Mouse (Mus musculus) hindbrain, embryonic 13.5 days (tissue): ENCODE measurements at regions not wholly inside any gene's neighbourhood (a gene's known extent, or its start where the extent isn't known, plus 50 kb on each side); places are given as distances from the start of the nearest gene placed in this dataset.

ENCODE experiments used
- ATAC-seq: fragments of 200-750 bp; cut with Nextera tagmentation; 2 replicates; pipeline ENCODE4 v1.8.0; 2017; ENCODE audit warnings: moderate TSS enrichment; ENCODE audit not compliant: low FRiP score
- H3K27ac ChIP-seq: fragments of 300-500 bp; sonication (generic); 2 replicates; pipeline ENCODE4 v1.5.1; 2015; ENCODE audit warnings: inconsistent platforms, mild to moderate bottlenecking, moderate library complexity
- H3K27me3 ChIP-seq: fragments of 300-500 bp; sonication (generic); 2 replicates; pipeline ENCODE4 v1.6.1; 2015; ENCODE audit warnings: mild to moderate bottlenecking, inconsistent platforms
- H3K36me3 ChIP-seq: fragments of 300-500 bp; sonication (generic); 2 replicates; pipeline ENCODE4 v1.6.1; 2015; ENCODE audit warnings: mild to moderate bottlenecking, inconsistent platforms
- H3K4me1 ChIP-seq: fragments of 300-500 bp; sonication (generic); replicated peaks from 2 replicates; pipeline ENCODE4 v1.6.1; 2015; ENCODE audit warnings: inconsistent platforms
- H3K4me2 ChIP-seq: fragments of 300-500 bp; sonication (generic); 2 replicates; pipeline ENCODE4 v1.6.1; 2015; ENCODE audit warnings: inconsistent platforms, mild to moderate bottlenecking, moderate library complexity
- H3K4me3 ChIP-seq: fragments of 300-500 bp; sonication (generic); 2 replicates; pipeline ENCODE4 v1.5.1; 2015; ENCODE audit warnings: mild to moderate bottlenecking, inconsistent platforms
- H3K9ac ChIP-seq: fragments of 300-500 bp; sonication (generic); 2 replicates; pipeline ENCODE4 v1.6.1; 2015; ENCODE audit warnings: mild to moderate bottlenecking, inconsistent platforms
- H3K9me3 ChIP-seq: fragments of 300-500 bp; sonication (generic); 2 replicates; pipeline ENCODE4 v1.6.1; 2016; ENCODE audit warnings: inconsistent platforms
- WGBS: fragments of 180-500 bp; shearing (Covaris S2); methylation state at CpG from one replicate; pipeline ENCODE4 v1.1.7; 2015; 5-methylcytosine and 5-hydroxymethylcytosine counted together

DNA sequence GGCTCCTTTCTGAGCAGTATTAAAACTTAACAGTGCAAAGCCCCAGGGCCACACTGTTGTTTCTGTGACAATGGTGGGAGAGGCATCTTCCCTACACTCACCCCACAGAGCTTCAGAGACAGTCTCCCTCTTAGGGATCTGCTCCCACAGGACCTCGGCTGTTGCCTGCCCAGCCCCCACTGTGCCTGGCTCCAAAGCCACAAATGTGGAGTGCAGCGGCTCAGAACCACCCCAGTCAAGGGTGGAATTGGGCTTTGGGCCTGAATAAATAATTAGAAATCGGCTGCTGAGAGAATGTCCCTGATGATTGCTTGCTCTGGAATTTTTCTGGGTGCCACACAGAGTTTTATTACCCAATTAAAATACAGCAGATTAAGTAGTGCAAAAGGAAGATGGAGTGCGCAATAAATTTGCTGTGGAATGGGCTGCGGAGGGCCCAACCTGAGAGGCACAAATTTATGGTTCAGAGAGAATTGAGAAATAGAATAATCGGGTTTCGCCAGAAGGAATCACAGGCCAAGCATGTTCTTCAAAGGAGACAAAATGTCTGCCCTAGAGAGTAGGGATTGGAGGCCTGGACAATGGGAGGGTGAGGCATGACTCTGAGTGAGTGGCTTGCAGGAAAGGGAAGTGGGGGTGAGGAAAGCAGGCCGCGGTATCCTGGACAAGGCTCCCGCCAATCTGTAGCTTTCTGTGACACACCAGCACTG, 56.4 kb downstream of the Cd24a start:
- H3K4me1 ChIP-seq, result peaks cover 3% of the 10 kb centered on the region
- H3K4me2 ChIP-seq, result no peak overlapping the region
- peak; percentile 57; the same call in 1 of the 2 replicates for ATAC-seq
- H3K27me3 ChIP-seq, result no peaks in the 10 kb centered on the region
- H3K27ac ChIP-seq, result peak overlapping the region; percentile 25; the same call in 1 of the 2 replicates
- H3K9ac ChIP-seq, result no peak overlapping the region
- no peaks in the 10 kb centered on the region for H3K9me3 ChIP-seq
- no peaks in the 10 kb centered on the region for H3K36me3 ChIP-seq
- no peak overlapping the region for H3K4me3 ChIP-seq
- WGBS, result 75% methylated on average over 10 of the region's 10 CpGs

GRCm38 (mm10) chr10:43641169-43641945, 63.3 kb downstream of the Cd24a start:
- no peak overlapping the region for H3K27ac ChIP-seq
- H3K4me2 ChIP-seq, result no peak overlapping the region
- no peak overlapping the region for H3K4me3 ChIP-seq
- H3K36me3 ChIP-seq, result no peaks in the 10 kb centered on the region
- H3K27me3 ChIP-seq, result no peaks in the 10 kb centered on the region
- no peak for ATAC-seq
- WGBS, result 83% methylated on average over 14 of the region's 14 CpGs
- H3K4me1 ChIP-seq, result no peaks in the 10 kb centered on the region
- H3K9ac ChIP-seq, result no peak overlapping the region
- H3K9me3 ChIP-seq, result no peaks in the 10 kb centered on the region

GRCm38 (mm10) chr10:43646326-43646725, 68.2 kb downstream of the Cd24a start:
- no peak overlapping the region for H3K4me3 ChIP-seq
- no peaks in the 10 kb centered on the region for H3K9me3 ChIP-seq
- H3K36me3 ChIP-seq, result no peaks in the 10 kb centered on the region
- no peak overlapping the region for H3K9ac ChIP-seq
- no peak overlapping the region for H3K27ac ChIP-seq
- no peak overlapping the region for H3K4me2 ChIP-seq
- H3K27me3 ChIP-seq, result no peaks in the 10 kb centered on the region
- no peak for ATAC-seq
- no peaks in the 10 kb centered on the region for H3K4me1 ChIP-seq
- 55% methylated on average over 4 of the region's 4 CpGs for WGBS

GRCm38 (mm10) chr10:43646965-43647364, 68.9 kb downstream of the Cd24a start:
- Histone ChIP-seq H3K27ac (no peak overlapping the region), H3K9me3 (no peaks in the 10 kb centered on the region)
- WGBS, result 96% methylated on average over 6 of the region's 6 CpGs

GRCm38 (mm10) chr10:43648186-43648585, 70.1 kb downstream of the Cd24a start:
- no peaks in the 10 kb centered on the region for H3K9me3 ChIP-seq
- no peak overlapping the region for H3K4me3 ChIP-seq
- no peak overlapping the region for H3K9ac ChIP-seq
- ATAC-seq, result no peak
- 59% methylated on average over 5 of the region's 5 CpGs for WGBS
- no peaks in the 10 kb centered on the region for H3K4me1 ChIP-seq
- no peak overlapping the region for H3K4me2 ChIP-seq
- H3K27me3 ChIP-seq, result no peaks in the 10 kb centered on the region
- no peak overlapping the region for H3K27ac ChIP-seq
- no peaks in the 10 kb centered on the region for H3K36me3 ChIP-seq

More at GRCm38 (mm10) chr10:43646965-43647364, 68.9 kb downstream of the Cd24a start:
- Histone ChIP-seq H3K4me3 (no peak overlapping the region), H3K4me1 (no peaks in the 10 kb centered on the region), H3K27me3 (no peaks in the 10 kb centered on the region), H3K36me3 (no peaks in the 10 kb centered on the region), H3K9ac (no peak overlapping the region), H3K4me2 (no peak overlapping the region)
- no peak for ATAC-seq

GRCm38 (mm10) chr10:43648815-43649447, 70.8 kb downstream of the Cd24a start:
- H3K27ac ChIP-seq, result no peak overlapping the region
- H3K9me3 ChIP-seq, result no peaks in the 10 kb centered on the region
- no peaks in the 10 kb centered on the region for H3K27me3 ChIP-seq
- no peak overlapping the region for H3K9ac ChIP-seq
- no peaks in the 10 kb centered on the region for H3K4me1 ChIP-seq
- H3K4me2 ChIP-seq, result no peak overlapping the region
- ATAC-seq, result no peak
- 83% methylated on average over 6 of the region's 6 CpGs for WGBS
- H3K36me3 ChIP-seq, result no peaks in the 10 kb centered on the region
- H3K4me3 ChIP-seq, result no peak overlapping the region

DNA sequence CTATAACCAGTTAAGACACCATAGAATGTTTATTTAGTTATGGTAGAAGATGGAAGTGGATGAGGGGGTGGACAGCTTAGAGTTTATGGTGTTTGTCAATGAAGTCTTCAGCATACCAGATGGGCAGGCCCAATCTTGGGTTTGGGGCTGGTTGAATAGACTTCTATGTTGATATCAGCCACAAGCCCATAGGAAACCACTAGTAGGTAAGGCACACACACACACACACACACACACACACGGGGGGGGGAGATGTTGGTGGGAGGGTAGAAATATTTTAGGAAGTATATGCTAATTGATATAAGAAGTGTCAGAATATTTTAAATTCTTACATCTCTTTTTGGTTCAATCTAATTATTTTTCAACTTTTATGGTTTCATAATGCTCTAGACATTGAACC, 72.4 kb downstream of the Cd24a start:
- Histone ChIP-seq H3K36me3 (no peaks in the 10 kb centered on the region), H3K4me3 (no peak overlapping the region), H3K9me3 (no peaks in the 10 kb centered on the region), H3K9ac (no peak overlapping the region), H3K27me3 (no peaks in the 10 kb centered on the region), H3K4me2 (no peak overlapping the region), H3K27ac (no peak overlapping the region), H3K4me1 (no peaks in the 10 kb centered on the region)
- ATAC-seq, result no peak
- WGBS, result 71% methylated on average over 1 of the region's 1 CpGs

DNA sequence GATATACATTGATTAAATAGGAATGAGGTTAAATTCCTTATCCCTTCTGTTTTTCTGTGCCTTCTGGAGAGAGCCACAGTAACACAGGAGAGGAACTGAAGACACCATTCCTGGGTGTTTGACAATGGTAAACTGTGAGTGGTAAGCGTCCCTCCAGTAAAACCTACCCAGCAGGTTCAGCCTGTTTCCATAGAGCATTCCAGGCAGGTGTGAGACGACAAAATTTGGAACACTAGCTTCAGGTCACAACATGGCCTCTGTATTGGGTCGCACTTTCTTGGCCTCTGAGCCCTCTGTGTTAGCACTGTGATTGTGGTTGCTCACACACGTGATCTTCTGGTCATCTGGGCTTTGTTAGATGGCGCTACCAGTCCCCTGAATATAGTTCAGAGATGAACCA, 73.4 kb downstream of the Cd24a start:
- no peaks in the 10 kb centered on the region for H3K9me3 ChIP-seq
- H3K36me3 ChIP-seq, result no peaks in the 10 kb centered on the region
- no peak overlapping the region for H3K4me2 ChIP-seq
- no peaks in the 10 kb centered on the region for H3K4me1 ChIP-seq
- H3K9ac ChIP-seq, result no peak overlapping the region
- no peak overlapping the region for H3K4me3 ChIP-seq
- WGBS, result 85% methylated on average over 5 of the region's 5 CpGs
- no peaks in the 10 kb centered on the region for H3K27me3 ChIP-seq
- no peak overlapping the region for H3K27ac ChIP-seq
- ATAC-seq, result no peak

GRCm38 (mm10) chr10:43651915-43652314, 73.8 kb downstream of the Cd24a start:
- no peak overlapping the region for H3K4me2 ChIP-seq

GRCm38 (mm10) chr10:43655082-43655671, 77.1 kb downstream of the Cd24a start:
- ATAC-seq, result no peak
- Histone ChIP-seq H3K36me3 (no peaks in the 10 kb centered on the region), H3K9ac (no peak overlapping the region), H3K9me3 (no peaks in the 10 kb centered on the region), H3K4me2 (no peak overlapping the region), H3K27me3 (no peaks in the 10 kb centered on the region), H3K27ac (no peak overlapping the region), H3K4me3 (no peak overlapping the region), H3K4me1 (no peaks in the 10 kb centered on the region)
- WGBS, result 82% methylated on average over 8 of the region's 8 CpGs

More at GRCm38 (mm10) chr10:43651915-43652314, 73.8 kb downstream of the Cd24a start:
- H3K27ac ChIP-seq, result no peak overlapping the region
- no peaks in the 10 kb centered on the region for H3K27me3 ChIP-seq
- no peaks in the 10 kb centered on the region for H3K9me3 ChIP-seq
- ATAC-seq, result no peak
- no peak overlapping the region for H3K4me3 ChIP-seq
- H3K36me3 ChIP-seq, result no peaks in the 10 kb centered on the region
- WGBS, result 87% methylated on average over 13 of the region's 13 CpGs
- H3K9ac ChIP-seq, result no peak overlapping the region
- H3K4me1 ChIP-seq, result no peaks in the 10 kb centered on the region

GRCm38 (mm10) chr10:43655680-43656079, 77.6 kb downstream of the Cd24a start:
- Histone ChIP-seq H3K27me3 (no peaks in the 10 kb centered on the region), H3K4me1 (no peaks in the 10 kb centered on the region), H3K4me3 (no peak overlapping the region), H3K9ac (no peak overlapping the region), H3K27ac (no peak overlapping the region), H3K9me3 (no peaks in the 10 kb centered on the region), H3K4me2 (no peak overlapping the region), H3K36me3 (no peaks in the 10 kb centered on the region)
- no peak for ATAC-seq
- WGBS, result 69% methylated on average over 2 of the region's 2 CpGs

- Histone ChIP-seq H3K9me3 (no peaks in the 10 kb centered on the region), H3K27me3 (no peaks in the 10 kb centered on the region), H3K4me1 (no peaks in the 10 kb centered on the region), H3K9ac (no peak overlapping the region), H3K4me3 (no peak overlapping the region), H3K27ac (no peak overlapping the region), H3K4me2 (no peak overlapping the region), H3K36me3 (no peaks in the 10 kb centered on the region)
- WGBS, result 92% methylated on average over 2 of the region's 2 CpGs
- no peak for ATAC-seq
Measured at GRCm38 (mm10) chr10:43656207-43656606, 78.1 kb downstream of the Cd24a start.
